Mouse (Mus musculus) midbrain, embryonic 11.5 days (tissue): ENCODE measurements around the gene Cfp. TPM values are rescaled to one million over a fixed set of nuclear protein-coding genes. Genes with fewer than 3 reads are reported as not detected.

Experiments used
- ATAC-seq: fragments of 200-750 bp; cut with Nextera tagmentation; 2 replicates; pipeline ENCODE4 v1.8.0; 2017; ENCODE audit warnings: moderate TSS enrichment, moderate library complexity; ENCODE audit not compliant: low FRiP score
- DNase-seq: peaks from one replicate; pipeline ENCODE4 v3.0.0; 2015; ENCODE audit warnings: low spot score; ENCODE audit errors: missing footprints
- H3K27ac ChIP-seq: fragments of 300-500 bp; sonication (generic); 2 replicates; pipeline ENCODE4 v1.5.1; 2014; ENCODE audit warnings: low read depth, low read length
- H3K27me3 ChIP-seq: fragments of 300-500 bp; sonication (generic); 2 replicates; pipeline ENCODE4 v1.6.1; 2014; ENCODE audit warnings: mild to moderate bottlenecking, low read length, moderate library complexity, mixed read lengths; ENCODE audit not compliant: control insufficient read depth, insufficient read depth
- H3K36me3 ChIP-seq: fragments of 300-500 bp; sonication (generic); 2 replicates; pipeline ENCODE4 v1.6.1; 2014; ENCODE audit warnings: mild to moderate bottlenecking, low read length, moderate library complexity, mixed read lengths; ENCODE audit not compliant: control insufficient read depth, insufficient read depth
- H3K4me1 ChIP-seq: fragments of 300-500 bp; sonication (generic); 2 replicates; pipeline ENCODE4 v1.6.1; 2014; ENCODE audit warnings: low read length; ENCODE audit not compliant: control insufficient read depth, insufficient read depth
- H3K4me2 ChIP-seq: fragments of 300-500 bp; sonication (generic); 2 replicates; pipeline ENCODE4 v1.6.1; 2014; ENCODE audit warnings: mild to moderate bottlenecking, moderate library complexity
- H3K4me3 ChIP-seq: fragments of 300-500 bp; sonication (generic); 2 replicates; pipeline ENCODE4 v1.5.1; 2014; ENCODE audit warnings: low read depth, low read length
- H3K9ac ChIP-seq: fragments of 300-500 bp; sonication (generic); 2 replicates; pipeline ENCODE4 v1.6.1; 2014; ENCODE audit warnings: low read length
- H3K9me3 ChIP-seq: fragments of 300-500 bp; sonication (generic); 2 replicates; pipeline ENCODE4 v1.6.1; 2016; ENCODE audit warnings: low read length; ENCODE audit not compliant: control insufficient read depth
- whole genome bisulfite sequencing: fragments of 180-500 bp; shearing (Covaris S2); extraction: QIAGEN DNeasy Blood & Tissue Kit; methylation state at CpG from one replicate; pipeline ENCODE4 v1.1.7; 2014; 5-methylcytosine and 5-hydroxymethylcytosine counted together
- polyA plus RNA-seq: library from polyadenylated mRNA; unstranded; fragments of >200 nt; fragmentation: Nextera tagmentation; extraction: Ambion mirVana; gene quantifications from 2 replicates; pipeline ENCODE4 v1.2.1, GENCODE M21; 2014

Gene Cfp
- 4.2 and 4.6 TPM in 2 replicates for polyA plus RNA-seq

DNA sequence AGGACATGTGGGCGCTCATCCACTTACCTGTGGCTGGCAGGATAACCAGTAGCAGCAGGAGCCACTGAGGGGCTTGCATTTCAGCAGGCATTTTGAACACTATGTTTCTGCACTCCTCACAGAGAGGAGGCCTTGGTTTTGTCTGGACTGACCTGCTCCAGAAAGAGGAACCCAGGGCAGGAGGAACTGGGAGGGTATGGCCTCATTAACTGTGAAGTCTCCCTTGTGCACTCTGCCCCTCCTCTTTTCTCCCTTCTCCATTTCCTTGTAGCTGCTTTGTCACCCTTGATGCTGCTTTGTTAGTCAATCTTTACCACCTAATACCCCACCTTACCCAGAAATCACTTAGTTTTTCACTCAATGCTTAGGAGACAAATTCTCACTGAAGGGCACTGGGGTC is at the start of gene Cfp:
Gene Cfp, minus strand, starts transcription at position 192 of the 400 bp plus-strand sequence.
- 82% methylated on average over 1 of the region's 1 CpGs for WGBS
- no peak within 1 kb of the TSS for H3K27ac ChIP-seq
- H3K36me3 ChIP-seq: 0 out of 2 replicates have a peak, but pooled peaks cover 2% of the 10 kb centered on the region
- no peaks in the 10 kb centered on the region for H3K27me3 ChIP-seq
- no peak within 1 kb of the TSS for H3K4me3 ChIP-seq
- ATAC-seq: no peak
- no peaks in the 10 kb centered on the region for H3K4me1 ChIP-seq
- no peaks in the 10 kb centered on the region for H3K9me3 ChIP-seq
- no peak within 1 kb of the TSS for H3K9ac ChIP-seq
- H3K4me2 ChIP-seq: no peak within 1 kb of the TSS
- DNase-seq: no peak

DNA sequence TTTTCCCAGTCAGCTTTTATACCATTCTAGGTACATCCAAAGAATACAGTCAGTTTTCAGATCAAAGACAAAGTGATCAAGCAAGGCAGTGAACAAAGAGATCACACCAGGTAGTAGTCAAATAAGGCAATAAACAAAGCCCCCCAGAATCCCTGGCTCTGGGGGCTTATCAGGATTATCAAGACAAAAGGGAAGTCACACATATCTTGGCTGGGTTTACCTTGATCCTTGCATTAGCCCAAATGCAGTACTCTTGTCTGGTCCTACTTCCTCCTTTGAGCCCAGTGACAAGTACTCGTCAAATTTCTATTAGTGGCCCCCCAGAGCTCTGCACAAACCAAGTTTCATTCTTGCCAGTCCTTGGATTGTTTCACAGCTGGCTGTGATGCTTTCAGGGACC is 49.5 kb upstream of the Cfp start:
- Histone ChIP-seq H3K27ac (no peak overlapping the region), H3K9me3 (no peaks in the 10 kb centered on the region), H3K4me1 (no peaks in the 10 kb centered on the region), H3K36me3 (no peaks in the 10 kb centered on the region), H3K9ac (no peak overlapping the region), H3K4me2 (no peak overlapping the region), H3K4me3 (no peak overlapping the region), H3K27me3 (no peaks in the 10 kb centered on the region)
- no peak for DNase-seq
- no peak for ATAC-seq
- 79% methylated on average over 1 of the region's 1 CpGs for WGBS

DNA sequence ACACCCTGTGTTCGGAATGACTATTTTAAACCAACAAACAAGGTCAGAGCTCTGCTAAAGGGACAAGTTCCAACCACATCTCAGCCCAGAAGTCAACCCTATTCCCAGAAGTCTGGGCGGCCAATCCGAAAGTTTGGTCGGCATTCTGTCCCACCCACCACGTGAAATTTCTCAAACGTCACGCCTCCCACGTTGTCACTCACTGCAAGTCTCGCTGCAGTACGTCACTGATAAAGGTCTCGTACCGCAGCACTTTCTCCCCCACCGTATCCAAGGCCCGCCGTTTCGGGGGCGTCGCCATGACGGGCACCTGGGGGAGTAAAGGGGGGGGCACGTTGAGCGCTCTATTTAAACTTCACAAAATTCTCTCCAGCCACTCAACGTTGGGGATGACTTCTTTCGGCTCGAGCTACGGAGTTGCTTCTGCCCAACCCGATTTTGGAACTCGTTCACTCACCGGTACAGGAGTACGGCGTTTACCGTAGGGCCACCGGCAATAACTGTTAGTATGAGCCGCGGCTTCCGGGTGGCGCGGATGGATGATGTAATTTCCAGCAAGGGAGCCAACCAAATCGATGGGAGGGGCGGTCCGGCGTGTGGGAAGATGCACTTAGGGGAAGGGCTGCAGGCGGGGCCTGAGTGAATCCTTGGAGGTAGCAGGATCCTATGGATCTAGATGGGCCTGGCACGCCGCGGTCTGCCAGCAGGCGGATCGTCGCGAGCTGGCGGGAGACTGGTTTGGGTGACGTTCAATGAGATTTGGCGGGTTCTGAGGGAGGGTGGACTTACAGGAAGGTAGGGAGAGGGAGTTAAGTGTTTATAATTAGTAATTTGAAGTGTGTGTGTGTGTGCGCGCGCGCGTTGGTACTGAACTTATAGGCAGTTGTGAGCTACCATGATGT is 30.4 kb upstream of the Cfp start, which contains the start of gene Uxt:
Gene Uxt, minus strand, starts transcription at position 541 of the 902 bp plus-strand sequence.
- Histone ChIP-seq H3K9ac (peak within 1 kb of the TSS; percentile 55; the same call in 1 of the 2 replicates), H3K27ac (no peak within 1 kb of the TSS; the same call in 1 of the 2 replicates), H3K27me3 (no peaks in the 10 kb centered on the region), H3K4me2 (peak within 1 kb of the TSS; percentile 41), H3K4me1 (no peaks in the 10 kb centered on the region), H3K4me3 (peak within 1 kb of the TSS; percentile 32), H3K9me3 (no peaks in the 10 kb centered on the region), H3K36me3 (no peaks in the 10 kb centered on the region)
- WGBS: 19% methylated on average over 57 of the region's 57 CpGs
- ATAC-seq (peak; percentile 99), DNase-seq (peak; percentile 95)

DNA sequence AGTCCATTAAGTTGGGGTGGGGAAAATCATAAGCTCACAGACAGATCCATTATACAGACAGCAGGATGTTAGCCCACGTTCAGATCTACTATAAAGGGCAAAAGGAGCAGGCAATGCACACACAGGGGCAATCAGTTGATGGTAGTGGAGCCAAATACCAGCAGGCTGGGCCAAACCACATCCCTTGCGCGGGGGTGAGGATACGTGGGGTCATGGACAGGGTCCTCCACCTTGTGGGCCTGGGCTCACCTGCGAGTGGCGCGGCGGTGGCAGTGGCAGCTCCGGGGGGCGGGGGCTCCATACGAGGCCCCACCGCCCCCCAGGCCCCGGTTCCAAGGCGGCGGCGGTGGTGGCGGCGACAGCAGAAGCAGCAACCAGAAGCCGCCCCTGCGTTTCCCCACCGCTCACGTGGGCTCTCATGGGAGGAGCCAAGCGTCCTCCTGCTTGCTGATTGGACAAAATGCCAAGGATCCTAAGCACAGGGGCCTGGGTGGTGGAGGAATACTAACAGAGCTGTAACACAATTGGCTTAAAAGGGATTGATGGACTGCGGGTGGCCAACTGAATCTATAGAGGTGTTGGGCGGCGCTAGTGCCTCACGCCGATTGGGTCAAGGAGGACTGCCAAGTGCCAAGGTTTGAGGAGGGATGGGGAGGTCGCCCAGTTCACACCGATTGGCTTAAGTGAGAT is 19.0 kb upstream of the Cfp start, which contains the start of gene Elk1:
Gene Elk1, minus strand, starts transcription at position 418 of the 690 bp plus-strand sequence.
- ATAC-seq: peak; percentile 98
- H3K36me3 ChIP-seq: no peaks in the 10 kb centered on the region
- peak within 1 kb of the TSS; percentile 57 for H3K4me3 ChIP-seq
- H3K4me1 ChIP-seq: no peaks in the 10 kb centered on the region; the same call in 1 of the 2 replicates
- H3K9ac ChIP-seq: peak within 1 kb of the TSS; percentile 71
- peak within 1 kb of the TSS; percentile 44; the same call in 1 of the 2 replicates for H3K27ac ChIP-seq
- H3K4me2 ChIP-seq: peak within 1 kb of the TSS; percentile 47
- no peaks in the 10 kb centered on the region for H3K27me3 ChIP-seq
- 14% methylated on average over 29 of the region's 30 CpGs for WGBS
- peak; percentile 96 for DNase-seq
- no peaks in the 10 kb centered on the region for H3K9me3 ChIP-seq

DNA sequence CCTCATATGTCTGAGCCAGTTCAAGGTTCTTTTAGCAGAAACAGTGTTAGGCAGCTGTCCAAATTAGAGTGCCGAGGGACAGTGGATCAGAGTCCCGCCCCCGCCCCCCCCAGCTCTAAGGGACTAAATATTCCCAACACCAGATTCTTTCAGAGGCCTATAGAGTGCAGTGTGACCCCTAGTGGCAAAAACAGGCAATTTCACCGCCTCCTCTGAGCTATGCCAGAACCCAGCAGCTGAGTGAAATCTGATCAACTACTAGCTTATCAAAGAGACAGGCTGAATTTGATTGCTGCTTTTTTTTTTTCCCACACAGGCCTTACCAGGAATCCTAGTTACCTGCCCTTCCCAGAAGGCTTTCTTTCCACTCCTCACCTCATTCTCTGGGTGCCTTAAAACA is 14.7 kb upstream of the Cfp start:
- no peak overlapping the region for H3K4me2 ChIP-seq
- WGBS: 11% methylated on average over 4 of the region's 4 CpGs
- H3K9me3 ChIP-seq: no peaks in the 10 kb centered on the region
- no peak overlapping the region for H3K9ac ChIP-seq
- no peaks in the 10 kb centered on the region for H3K27me3 ChIP-seq
- H3K36me3 ChIP-seq: no peaks in the 10 kb centered on the region
- ATAC-seq (no peak), DNase-seq (peak; percentile 82)
- H3K4me3 ChIP-seq: no peak overlapping the region
- no peaks in the 10 kb centered on the region; the same call in 1 of the 2 replicates for H3K4me1 ChIP-seq
- no peak overlapping the region for H3K27ac ChIP-seq

DNA sequence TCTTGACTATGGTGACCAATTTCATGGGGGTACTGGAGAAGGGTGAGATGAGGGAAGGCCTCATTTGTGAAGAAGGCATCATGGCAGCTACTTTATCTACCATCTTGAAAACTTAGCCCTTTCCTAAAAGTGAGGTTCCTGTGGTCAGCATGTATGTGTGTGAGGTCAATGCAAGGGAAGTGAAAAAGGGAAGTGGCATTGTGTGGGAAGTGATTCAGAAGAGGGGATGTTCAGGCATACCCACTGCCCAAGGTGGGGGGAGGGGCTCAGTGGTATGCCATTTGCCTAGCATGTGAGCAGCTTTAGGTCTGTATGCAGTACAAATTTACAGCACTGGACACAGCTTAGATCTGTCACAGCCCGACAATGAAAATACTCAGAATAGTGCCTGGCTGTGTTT is 608 bp upstream of the Cfp start:
- Histone ChIP-seq H3K27ac (no peak overlapping the region), H3K4me3 (no peak overlapping the region), H3K9me3 (no peaks in the 10 kb centered on the region), H3K9ac (no peak overlapping the region), H3K4me1 (no peaks in the 10 kb centered on the region), H3K4me2 (no peak overlapping the region), H3K36me3 (0 out of 2 replicates have a peak, but pooled peaks cover 2% of the 10 kb centered on the region), H3K27me3 (no peaks in the 10 kb centered on the region)
- no peak for DNase-seq
- 89% methylated on average over 1 of the region's 1 CpGs for WGBS
- no peak for ATAC-seq

DNA sequence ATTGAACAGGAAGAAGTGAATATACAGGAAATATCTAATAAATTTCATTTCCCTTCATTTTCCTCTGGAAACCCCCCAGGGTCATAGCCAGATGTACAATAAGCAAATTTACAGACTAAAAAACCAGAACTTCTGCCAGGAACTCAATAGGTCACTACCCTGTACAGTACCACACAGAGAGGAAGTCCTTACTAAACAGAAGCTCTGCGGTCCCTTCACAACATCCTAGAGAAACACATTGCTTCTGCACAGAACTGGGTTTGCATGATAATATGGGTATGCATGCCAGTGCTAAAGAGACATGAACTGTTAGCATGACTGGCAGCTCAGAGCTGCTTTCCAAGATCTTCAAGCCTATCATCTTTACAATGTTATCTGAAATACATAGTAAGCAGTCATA is 1.5 kb downstream of the Cfp start:
- DNase-seq (no peak), ATAC-seq (no peak)
- Histone ChIP-seq H3K9me3 (no peaks in the 10 kb centered on the region), H3K27ac (no peak overlapping the region), H3K36me3 (no peaks in the 10 kb centered on the region), H3K4me1 (no peaks in the 10 kb centered on the region), H3K4me2 (no peak overlapping the region), H3K4me3 (no peak overlapping the region), H3K9ac (no peak overlapping the region), H3K27me3 (no peaks in the 10 kb centered on the region)
- 92% methylated on average over 1 of the region's 1 CpGs for whole genome bisulfite sequencing

DNA sequence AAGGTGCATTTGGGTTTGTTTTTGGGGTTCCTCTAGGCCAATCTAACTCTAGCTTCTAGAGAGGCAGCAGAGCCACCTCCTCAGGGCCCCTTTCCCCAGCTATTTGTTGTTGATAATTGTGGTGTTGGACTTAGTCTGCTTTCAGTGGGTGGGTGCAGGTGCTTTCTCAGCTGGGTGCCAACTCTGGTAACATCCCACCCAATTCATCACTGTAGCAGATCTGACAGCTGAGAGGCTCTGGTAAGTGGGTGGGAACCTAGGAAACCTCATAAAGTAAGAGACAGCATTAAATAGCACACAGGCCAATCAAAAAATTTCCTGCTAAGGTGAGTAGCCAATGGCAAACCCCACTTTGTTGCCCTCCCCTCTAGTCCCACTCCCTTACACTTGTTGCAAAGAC is 6.4 kb downstream of the Cfp start:
- no peak overlapping the region for H3K9ac ChIP-seq
- no peaks in the 10 kb centered on the region for H3K4me1 ChIP-seq
- no peak overlapping the region for H3K27ac ChIP-seq
- H3K36me3 ChIP-seq: no peaks in the 10 kb centered on the region
- no peaks in the 10 kb centered on the region for H3K27me3 ChIP-seq
- ATAC-seq (no peak), DNase-seq (no peak)
- no peak overlapping the region for H3K4me3 ChIP-seq
- H3K9me3 ChIP-seq: no peaks in the 10 kb centered on the region
- H3K4me2 ChIP-seq: no peak overlapping the region

DNA sequence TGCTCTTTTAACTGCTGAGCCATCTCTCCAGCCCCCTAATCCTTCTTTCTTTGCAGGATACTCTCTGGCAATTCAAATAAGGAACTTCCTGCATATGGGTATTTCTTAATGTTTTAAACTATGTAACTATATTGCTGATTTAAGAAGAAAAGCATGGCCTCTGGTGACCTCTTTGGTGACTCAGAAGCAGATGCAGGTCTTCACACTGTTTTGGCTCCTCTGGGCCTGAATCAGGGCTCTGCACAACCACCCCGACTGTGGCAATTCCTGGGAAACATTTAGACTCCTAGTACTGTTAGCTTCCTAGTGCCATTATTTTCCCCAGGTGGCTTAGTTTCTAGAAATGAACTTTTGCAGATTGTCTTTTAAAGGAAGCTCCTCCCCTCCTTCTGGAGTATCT is 7.8 kb downstream of the Cfp start:
- ATAC-seq (no peak), DNase-seq (no peak)
- Histone ChIP-seq H3K9ac (no peak overlapping the region), H3K4me2 (no peak overlapping the region), H3K27ac (no peak overlapping the region), H3K9me3 (no peaks in the 10 kb centered on the region), H3K36me3 (no peaks in the 10 kb centered on the region), H3K4me1 (no peaks in the 10 kb centered on the region), H3K27me3 (no peaks in the 10 kb centered on the region), H3K4me3 (no peak overlapping the region)
- 78% methylated on average over 1 of the region's 1 CpGs for WGBS
